30 mouse cellular contexts compared by ENCODE assay signal in genomic region chr8:107036626-107037025, GRCm38 (mm10). TPM values are rescaled to one million over a fixed set of nuclear protein-coding genes. Genes with fewer than 3 reads are reported as not detected.
DNase-seq lines count a peak whose midpoint lies in the region; ATAC-seq and TF ChIP-seq lines count a peak whose summit lies in the region.
"Had no signal": no experiment of that assay in that cellular context is flagged by ENCODE, and none has a peak within 500 bp of the region (broad histone marks: within the 10 kb centered on the region; RNA-seq: fewer than 3 reads in every experiment).

No protein-coding gene starts in this region.

- no peaks in the 10 kb centered on the region for H3K27me3 ChIP-seq in lung, embryonic 14.5 days (ENCODE audit: insufficient read depth, low read length)
- H3K27me3 ChIP-seq in intestine, embryonic 15.5 days (replicated peaks) = no peaks in the 10 kb centered on the region
- H3K27me3 ChIP-seq: embryonic facial prominence, embryonic 12.5 days; forebrain, embryonic 13.5 days; neural tube, embryonic 13.5 days; Patski had no signal

- TF ChIP-seq CTCF in lung, embryonic 14.5 days (IDR thresholded peaks at IDR 0.05; ENCODE audit: low read depth) = no peak
- no peak for TF ChIP-seq CTCF in bone marrow macrophage, adult 2 months (IDR thresholded peaks at IDR 0.05; ENCODE audit: low read depth, low read length)

- peaks cover 45% of the 10 kb centered on the region for H3K36me3 ChIP-seq in lung, embryonic 14.5 days (ENCODE audit: insufficient read depth)
- H3K36me3 ChIP-seq in intestine, embryonic 15.5 days = peaks cover 16% of the 10 kb centered on the region

- 77% methylated on average over 8 of the region's 8 CpGs for WGBS in lung, embryonic 14.5 days
- 77% methylated on average over 8 of the region's 8 CpGs for WGBS in intestine, embryonic 15.5 days

- ATAC-seq in lung, embryonic 14.5 days (ENCODE audit: insufficient read depth) = no peak
- ATAC-seq in intestine, embryonic 15.5 days = no peak
- ATAC-seq: CD4-positive, CD25-positive, alpha-beta regulatory T cell, adult 4 months; forebrain, embryonic 13.5 days; intestine, embryonic 16.5 days; Patski had no signal

- H3K4me3 ChIP-seq in lung, embryonic 14.5 days (ENCODE audit: low read depth, low read length) = no peak overlapping the region
- H3K4me3 ChIP-seq in bone marrow macrophage, adult 2 months (ENCODE audit: insufficient read depth, low read length) = peak overlapping the region; percentile 30
- no peak overlapping the region for H3K4me3 ChIP-seq in intestine, embryonic 15.5 days (replicated peaks)
- H3K4me3 ChIP-seq: embryonic facial prominence, embryonic 12.5 days; erythroblast, embryonic 14.5 days; forebrain, embryonic 13.5 days; heart, adult 2 months; neural tube, embryonic 13.5 days had no signal

- no peak overlapping the region for H3K27ac ChIP-seq in lung, embryonic 14.5 days (ENCODE audit: low read depth)
- peak overlapping the region; percentile 74 for H3K27ac ChIP-seq in bone marrow macrophage, adult 2 months (ENCODE audit: insufficient read depth, low read depth, low read length)
- no peak overlapping the region for H3K27ac ChIP-seq in intestine, embryonic 15.5 days
- H3K27ac ChIP-seq: embryonic facial prominence, embryonic 12.5 days; forebrain, embryonic 13.5 days; heart, adult 2 months; hindbrain, embryonic 14.5 days; neural tube, embryonic 13.5 days had no signal

- peaks cover 5% of the 10 kb centered on the region; the same call in 1 of the 2 replicates for H3K4me1 ChIP-seq in lung, embryonic 14.5 days (ENCODE audit: insufficient read depth)
- H3K4me1 ChIP-seq in bone marrow macrophage, adult 2 months (ENCODE audit: control insufficient read depth, insufficient read depth, low read length) = peaks cover 39% of the 10 kb centered on the region
- peaks cover 10% of the 10 kb centered on the region for H3K4me1 ChIP-seq in intestine, embryonic 15.5 days (replicated peaks)

- no peak for TF ChIP-seq POLR2A in bone marrow macrophage, adult 2 months (IDR thresholded peaks at IDR 0.05; ENCODE audit: borderline replicate concordance, low read depth, low read length)

- no peaks in the 10 kb centered on the region for H3K9me3 ChIP-seq in lung, embryonic 14.5 days (ENCODE audit: low read depth, low read length)
- no peaks in the 10 kb centered on the region for H3K9me3 ChIP-seq in intestine, embryonic 15.5 days
- H3K9me3 ChIP-seq: embryonic facial prominence, embryonic 12.5 days; forebrain, embryonic 13.5 days; neural tube, embryonic 13.5 days had no signal

- peak; percentile 65 to 67 for DNase-seq in adrenal gland, adult (ENCODE audit: inconsistent age in 2 of 2, low spot score in 1 of 2)
- DNase-seq in adrenal gland, postnatal 10 days = no peak
- DNase-seq in heart, postnatal 4 days = peak; percentile 20
- DNase-seq in heart, adult 9 months (ENCODE audit: low spot score in 2 of 2) = no peak
- peak; percentile 28 for DNase-seq in lung, embryonic 14.5 days
- DNase-seq in lung, adult 18-20 months = no peak
- DNase-seq: cerebellum, adult 11 months; cerebellum, postnatal 10 days; gastrocnemius, postnatal 14 days; heart, postnatal 14 days; left cerebral cortex, postnatal 4 days; liver; lung, adult 2 months; midbrain, embryonic 14.5 days; right cerebral cortex, postnatal 25 days; thymus, postnatal 36 days had no signal

- no peak overlapping the region for H3K4me2 ChIP-seq in lung, embryonic 14.5 days
- no peak overlapping the region for H3K4me2 ChIP-seq in intestine, embryonic 15.5 days (replicated peaks)
- H3K4me2 ChIP-seq: embryonic facial prominence, embryonic 12.5 days; forebrain, embryonic 13.5 days; hindbrain, embryonic 14.5 days; neural tube, embryonic 13.5 days had no signal

- H3K9ac ChIP-seq in lung, embryonic 14.5 days = no peak overlapping the region
- H3K9ac ChIP-seq in intestine, embryonic 15.5 days = no peak overlapping the region
- H3K9ac ChIP-seq: embryonic facial prominence, embryonic 12.5 days; forebrain, embryonic 13.5 days; hindbrain, embryonic 14.5 days; neural tube, embryonic 13.5 days had no signal

RNA-seq across cellular contexts. Expression of gene Vps4a, which starts 5.6 kb away (rescaled TPM):
- 10 to 100 TPM; 54.5 to 55.5 TPM for total RNA-seq in adrenal gland, postnatal 10 days (2021)
- 10 to 100 TPM; 54.2 to 59.1 TPM for total RNA-seq in heart, postnatal 4 days (2021)
- polyA plus RNA-seq in lung, embryonic 14.5 days (2014; fragmentation: Nextera tagmentation; extraction: Ambion mirVana) = 67.8 and 71.4 TPM in 2 replicates
- polyA plus RNA-seq in bone marrow macrophage, adult 2 months (2012; ENCODE audit: insufficient read depth, insufficient read length, missing spikeins) = 41.0 and 42.1 TPM in 2 replicates
- 59.5 and 63.3 TPM in 2 replicates for polyA plus RNA-seq in intestine, embryonic 15.5 days (2015; fragmentation: Nextera tagmentation; extraction: Ambion mirVana)

RNA-seq across cellular contexts. Expression of gene Pdf, which starts 11.8 kb away (rescaled TPM):
- total RNA-seq in adrenal gland, postnatal 10 days (2021) = 10 to 100 TPM; 36.4 to 42.2 TPM
- 10 to 100 TPM; 39.0 TPM for total RNA-seq in heart, postnatal 4 days (2021)
- polyA plus RNA-seq in lung, embryonic 14.5 days (2014; fragmentation: Nextera tagmentation; extraction: Ambion mirVana) = 40.8 and 45.6 TPM in 2 replicates
- 1.7 and 2.4 TPM in 2 replicates for polyA plus RNA-seq in bone marrow macrophage, adult 2 months (2012; ENCODE audit: insufficient read depth, insufficient read length, missing spikeins)
- polyA plus RNA-seq in intestine, embryonic 15.5 days (2015; fragmentation: Nextera tagmentation; extraction: Ambion mirVana) = 52.5 and 54.8 TPM in 2 replicates

RNA-seq across cellular contexts. Expression of gene Cog8, which starts 19.9 kb away (rescaled TPM):
- total RNA-seq in adrenal gland, postnatal 10 days (2021) = 10 to 100 TPM; 24.2 to 26.6 TPM
- 10 to 100 TPM; 16.9 to 18.3 TPM for total RNA-seq in heart, postnatal 4 days (2021)
- 37.0 and 40.8 TPM in 2 replicates for polyA plus RNA-seq in lung, embryonic 14.5 days (2014; fragmentation: Nextera tagmentation; extraction: Ambion mirVana)
- 24.0 and 27.8 TPM in 2 replicates for polyA plus RNA-seq in bone marrow macrophage, adult 2 months (2012; ENCODE audit: insufficient read depth, insufficient read length, missing spikeins)
- 39.3 and 40.4 TPM in 2 replicates for polyA plus RNA-seq in intestine, embryonic 15.5 days (2015; fragmentation: Nextera tagmentation; extraction: Ambion mirVana)

RNA-seq across cellular contexts. Expression of gene Nip7, which starts 20.1 kb away (rescaled TPM):
- 10 to 100 TPM; 32.9 to 48.6 TPM for total RNA-seq in adrenal gland, postnatal 10 days (2021)
- total RNA-seq in heart, postnatal 4 days (2021) = 10 to 100 TPM; 37.4 to 41.1 TPM
- 101 and 108 TPM in 2 replicates for polyA plus RNA-seq in lung, embryonic 14.5 days (2014; fragmentation: Nextera tagmentation; extraction: Ambion mirVana)
- polyA plus RNA-seq in bone marrow macrophage, adult 2 months (2012; ENCODE audit: insufficient read depth, insufficient read length, missing spikeins) = 23.4 and 31.0 TPM in 2 replicates
- 92.5 and 97.3 TPM in 2 replicates for polyA plus RNA-seq in intestine, embryonic 15.5 days (2015; fragmentation: Nextera tagmentation; extraction: Ambion mirVana)

RNA-seq across cellular contexts. Expression of gene Tmed6, which starts 28.8 kb away (rescaled TPM):
- total RNA-seq in adrenal gland, postnatal 10 days (2021) = not detected
- total RNA-seq in heart, postnatal 4 days (2021) = not detected
- 1.1 and 2.9 TPM in 2 replicates for polyA plus RNA-seq in lung, embryonic 14.5 days (2014; fragmentation: Nextera tagmentation; extraction: Ambion mirVana)
- polyA plus RNA-seq in bone marrow macrophage, adult 2 months (2012; ENCODE audit: insufficient read depth, insufficient read length, missing spikeins) = not detected in 2 replicates
- 34.2 and 73.3 TPM in 2 replicates for polyA plus RNA-seq in intestine, embryonic 15.5 days (2015; fragmentation: Nextera tagmentation; extraction: Ambion mirVana)
- total RNA-seq: gastrocnemius, postnatal 14 days; heart, adult 2 months; heart, postnatal 14 days; layer of hippocampus, adult 8-10 months; left cerebral cortex, adult 18-20 months; left cerebral cortex, postnatal 4 days; megakaryocyte progenitor cell, adult 5-6 weeks had no signal
- polyA plus RNA-seq: CD4-positive, CD25-positive, alpha-beta regulatory T cell, adult 4 months; embryonic facial prominence, embryonic 12.5 days; erythroblast, embryonic 14.5 days; forebrain, embryonic 13.5 days; heart, adult 2 months; hindbrain, embryonic 14.5 days; midbrain, embryonic 14.5 days; neural tube, embryonic 13.5 days had no signal

Comparison
In these comparisons a context has a peak if more than half of its experiments do, and no peak if none do; other contexts are left out.
1. DNase-seq: peak in adrenal gland, adult (2 of 2), heart, postnatal 4 days (single experiment) and lung, embryonic 14.5 days (single experiment); none in adrenal gland, postnatal 10 days (single experiment), heart, adult 9 months (0 of 2) and lung, adult 18-20 months (0 of 2).
2. RNA of gene Pdf, which starts 11.8 kb away (polyA plus RNA-seq): 52.5 to 54.8 TPM in intestine, embryonic 15.5 days and 40.8 to 45.6 TPM in lung, embryonic 14.5 days; 1.7 to 2.4 TPM in bone marrow macrophage, adult 2 months; every median in the first group is over 10 times any median in the second.